Mouse (Mus musculus) adipose tissue, adult 10 weeks (tissue): ENCODE data around the gene Naa16. TPM values are rescaled to one million over a fixed set of nuclear protein-coding genes. Genes with fewer than 3 reads are reported as not detected.

Source experiments
- polyA plus RNA-seq: library from polyadenylated mRNA; stranded (reverse); fragments of 350-450 nt; fragmentation: Illumina TruSeq; extraction: RNeasy Lipid Tissue Mini Kit (QIAGEN cat#74804); gene quantifications from one replicate; pipeline ENCODE4 v1.2.3, GENCODE M21; 2014; ENCODE audit warnings: low read depth, low replicate concordance

The Naa16 gene
- polyA plus RNA-seq: 10.8 TPM

DNA sequence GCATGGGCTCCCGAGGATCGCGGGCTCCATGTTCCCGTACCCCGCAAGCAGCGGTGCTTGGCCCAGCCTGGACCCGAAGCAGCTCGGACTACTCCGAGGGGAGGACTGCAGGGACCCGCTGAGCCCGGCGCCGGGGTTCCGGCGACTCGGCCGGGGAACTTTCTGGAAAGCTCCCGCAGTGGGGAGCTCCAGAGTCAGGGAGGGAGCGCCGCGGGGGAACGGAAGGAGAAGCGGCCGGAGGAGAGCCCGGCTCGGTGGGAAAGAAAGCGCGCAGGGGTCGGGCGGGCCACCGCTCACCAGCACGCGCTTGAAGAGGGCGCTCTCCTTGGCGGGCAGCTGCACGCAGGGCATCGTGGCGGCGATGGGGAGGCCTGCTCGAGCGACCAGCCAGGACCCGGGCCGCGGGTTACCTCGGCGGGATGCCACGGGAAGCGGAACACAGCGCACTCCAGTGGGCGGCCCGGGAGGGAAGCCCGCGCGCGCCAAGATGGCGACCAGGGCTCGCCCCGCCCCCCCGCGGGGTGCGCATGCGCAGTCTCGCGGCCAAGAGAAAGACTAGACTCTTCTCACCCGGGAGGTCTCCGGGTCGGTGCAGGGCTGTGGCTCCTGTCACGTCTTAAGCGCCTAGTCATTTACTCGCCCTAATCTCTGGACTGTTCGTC is at the start of gene Naa16:
Naa16 (minus strand) TSS at position 514 of the 662 bp plus-strand sequence.

DNA sequence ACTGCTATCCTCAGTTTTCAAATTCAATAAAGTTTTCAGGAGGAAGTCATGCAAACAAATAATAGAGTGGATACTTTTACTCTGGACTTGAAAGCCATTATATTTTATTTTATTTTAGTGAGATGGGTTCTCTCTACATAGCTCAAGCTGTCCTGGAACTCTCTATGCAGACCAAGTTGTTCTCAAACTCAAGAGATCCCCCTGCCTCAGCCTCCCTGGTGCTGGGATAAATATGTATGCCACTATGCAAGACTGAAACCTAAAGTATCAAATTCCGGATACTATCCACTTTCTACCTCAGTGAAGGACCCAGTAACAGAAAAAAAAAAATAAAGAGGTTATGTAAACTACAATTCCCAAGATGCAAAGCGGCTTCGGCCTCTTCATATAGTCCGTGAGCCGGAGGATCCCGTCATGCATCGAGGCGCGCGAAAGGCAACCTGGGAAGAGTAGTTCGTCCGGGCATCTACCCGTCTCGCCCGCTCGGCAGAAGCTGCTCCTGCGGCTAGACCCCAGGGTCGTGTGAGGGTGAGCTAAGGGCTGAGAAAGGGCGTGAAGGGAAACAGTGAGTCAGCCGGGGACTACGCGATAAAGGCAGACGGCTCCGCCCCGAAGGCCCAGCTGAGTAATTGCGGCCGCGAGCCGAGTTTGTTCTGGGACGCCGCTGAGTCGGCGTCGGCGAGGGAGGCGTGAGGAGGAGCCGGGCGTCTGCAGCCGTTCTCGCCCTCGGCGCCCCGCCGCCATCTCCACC is 35.6 kb upstream of the Naa16 start, which contains the start of gene Kbtbd7:
Kbtbd7 (plus strand) TSS at position 533 of the 751 bp plus-strand sequence.

DNA sequence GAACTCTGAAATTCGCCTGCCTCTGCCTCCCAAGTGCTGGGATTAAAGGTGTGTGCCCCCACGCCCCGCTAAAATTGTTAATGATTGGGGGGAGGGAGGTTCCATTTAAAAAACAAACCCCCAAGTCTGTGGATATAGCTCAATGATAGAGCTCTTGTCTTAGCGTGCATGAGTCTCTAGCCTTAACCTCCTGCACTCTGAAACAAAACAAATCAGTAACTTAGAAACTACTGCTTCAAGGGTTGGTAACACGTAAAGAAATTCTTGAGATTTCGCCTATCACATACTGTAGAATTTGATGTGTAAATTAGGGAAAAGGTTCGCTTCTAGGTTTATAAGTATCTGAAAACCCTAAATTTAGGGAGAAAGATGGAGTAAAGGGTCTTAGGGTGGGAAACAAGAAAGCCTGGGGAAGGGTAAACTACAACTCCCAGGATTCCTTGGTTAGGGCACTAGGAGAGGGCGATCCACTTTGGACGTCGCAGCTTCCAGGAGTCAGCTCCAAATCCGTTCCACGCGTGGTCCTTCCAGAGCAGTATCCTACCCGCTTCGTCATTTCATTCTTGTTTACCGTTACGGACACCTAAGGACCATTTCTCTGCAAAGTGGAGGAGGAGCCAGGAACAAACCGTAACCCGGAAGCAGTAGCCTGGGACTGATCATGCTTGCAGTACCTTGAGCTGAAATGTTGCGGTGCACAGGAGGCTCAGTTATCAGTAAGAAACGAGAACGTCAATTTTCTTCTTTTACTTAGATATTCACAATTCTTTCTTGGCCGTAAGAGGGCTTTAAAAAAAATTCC is 6.9 kb upstream of the Naa16 start, which contains the start of gene Mtrf1:
Mtrf1 (plus strand) TSS at position 452 of the 802 bp plus-strand sequence.

DNA sequence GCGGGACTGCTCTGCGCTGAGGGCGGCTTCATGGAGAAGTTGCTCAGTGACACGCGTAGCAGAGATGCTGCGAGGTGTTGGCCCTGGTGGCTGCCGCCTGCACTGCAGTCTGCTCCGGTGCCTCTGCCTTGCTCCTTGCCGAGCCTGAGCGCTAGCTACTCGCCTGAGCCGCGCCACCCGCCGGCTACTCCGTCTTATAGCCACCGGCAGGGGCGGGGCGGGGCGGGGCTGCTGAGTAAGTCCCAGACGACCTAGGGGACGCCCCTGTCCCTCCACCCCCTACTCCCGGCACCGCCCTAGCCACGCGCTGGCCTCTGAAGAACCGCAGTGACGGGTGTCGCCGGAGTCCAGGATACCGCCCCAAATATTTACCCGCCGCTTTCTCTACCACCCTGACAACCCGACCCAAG is 89.1 kb downstream of the Naa16 start, which contains the start of gene Rgcc:
Rgcc (minus strand) TSS at position 180 of the 410 bp plus-strand sequence.

Other genes with a start within 250 kb of the Naa16 start
- gene Zfp957, start 143.4 kb downstream of the Naa16 start, polyA plus RNA-seq: not detected
- 184 TPM for gene Rgcc, start 89.1 kb downstream of the Naa16 start, polyA plus RNA-seq
- gene Mtrf1, start 7.0 kb upstream of the Naa16 start, polyA plus RNA-seq: 8.0 TPM
- gene Kbtbd7, start 35.7 kb upstream of the Naa16 start, polyA plus RNA-seq: 8.9 TPM
- 0.87 TPM for gene Kbtbd6, start 61.1 kb upstream of the Naa16 start, polyA plus RNA-seq
- 24.8 TPM for gene Elf1, start 90.4 kb upstream of the Naa16 start, polyA plus RNA-seq
- 29.6 TPM for gene Wbp4, start 90.7 kb upstream of the Naa16 start, polyA plus RNA-seq
- 58.8 TPM for gene Sugt1, start 196.9 kb upstream of the Naa16 start, polyA plus RNA-seq